Mouse (Mus musculus): ENCODE results near the gene Inpp4a.

Gene Inpp4a

GRCm38 (mm10) chr1:37357173-37357572 is 57.5 kb downstream of the Inpp4a start:
- no peak for DNase-seq (ENCODE audit: low spot score)

GRCm38 (mm10) chr1:37358621-37359020 is 59.0 kb downstream of the Inpp4a start:
- no peak for DNase-seq (ENCODE audit: low spot score)

DNA sequence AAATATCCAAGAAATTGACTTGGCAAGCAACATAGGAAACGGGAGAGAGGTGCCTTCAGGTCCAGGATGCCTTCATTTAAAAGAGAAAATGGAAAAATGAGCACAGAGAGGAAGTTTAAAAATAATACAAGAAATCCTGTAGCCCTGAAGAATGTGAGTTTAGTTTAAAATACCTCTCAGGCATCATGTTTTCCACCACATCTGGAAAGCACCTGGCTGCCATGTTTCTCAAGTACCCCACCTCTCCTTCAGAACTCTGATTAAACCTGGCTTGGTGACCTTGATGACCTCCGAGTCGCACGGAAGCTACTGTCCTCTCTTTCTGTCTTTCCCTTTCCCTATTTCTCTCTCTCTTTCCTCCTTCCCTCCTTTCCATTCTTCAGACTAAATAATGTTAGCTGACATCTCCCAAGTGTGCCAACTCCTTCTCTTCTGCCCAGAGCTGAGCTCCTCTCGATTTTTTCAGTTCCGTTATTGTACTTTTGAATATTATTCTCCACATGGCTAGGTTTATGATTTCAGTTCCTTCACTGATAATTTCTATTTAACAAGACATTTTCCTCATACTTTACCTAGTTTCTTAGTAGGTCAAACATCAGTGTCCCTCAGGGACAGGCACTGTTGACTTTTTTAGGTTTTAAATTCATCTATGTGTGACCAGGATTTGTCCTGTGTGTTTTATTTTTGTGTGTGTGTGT is 59.9 kb downstream of the Inpp4a start:
- DNase-seq (ENCODE audit: low spot score): no peak

DNA sequence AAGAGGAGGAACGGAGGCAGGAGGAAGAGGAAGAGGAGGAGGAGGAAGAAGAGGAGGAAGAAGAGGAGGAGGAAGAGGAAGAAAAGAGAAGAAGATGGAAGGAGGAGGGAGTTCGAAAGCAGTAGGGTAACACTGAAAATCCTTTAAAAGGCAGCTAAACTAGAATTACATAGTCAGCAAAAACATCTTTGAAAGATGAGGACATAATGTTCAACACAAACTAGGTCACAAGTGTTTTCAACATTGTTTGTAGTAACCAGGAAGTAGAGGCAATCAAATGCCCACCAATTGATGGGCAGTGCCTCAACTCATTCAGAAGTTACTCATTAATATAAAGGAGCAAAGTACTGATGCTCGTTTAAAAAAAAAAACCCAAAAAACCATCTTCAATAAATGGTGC is 61.1 kb downstream of the Inpp4a start:
- DNase-seq (ENCODE audit: low spot score): no peak

DNA sequence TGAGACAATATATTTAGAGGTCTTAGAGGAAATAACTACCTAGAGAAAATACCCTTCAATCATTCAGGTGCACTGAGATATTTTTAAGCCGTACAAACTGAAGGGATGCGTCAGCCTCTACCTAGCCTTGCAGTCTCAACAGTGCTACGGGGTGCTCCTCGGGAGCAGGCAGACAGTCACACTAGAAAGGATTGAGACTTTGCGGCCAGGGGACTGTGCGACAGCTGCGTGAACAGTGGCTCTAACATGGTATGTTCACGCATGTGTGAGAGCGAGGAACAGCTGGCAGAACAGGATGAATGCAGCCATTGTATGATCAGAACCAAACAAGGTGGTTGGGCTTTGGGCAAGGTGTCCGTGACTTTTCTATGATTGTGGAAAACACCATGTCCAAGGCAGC is 63.1 kb downstream of the Inpp4a start:
- DNase-seq (ENCODE audit: low spot score): no peak

- DNase-seq (ENCODE audit: low spot score): peak; percentile 79
Measured at GRCm38 (mm10) chr1:37368125-37368524, 68.5 kb downstream of the Inpp4a start.

- DNase-seq (ENCODE audit: low spot score): no peak
Measured at GRCm38 (mm10) chr1:37368768-37369385, 69.2 kb downstream of the Inpp4a start.

GRCm38 (mm10) chr1:37376177-37376576 is 76.5 kb downstream of the Inpp4a start:
- no peak for DNase-seq (ENCODE audit: low spot score)

GRCm38 (mm10) chr1:37376751-37377150 is 77.1 kb downstream of the Inpp4a start:
- no peak for DNase-seq (ENCODE audit: low spot score)

- DNase-seq (ENCODE audit: low spot score): no peak
Measured at GRCm38 (mm10) chr1:37378095-37378494, 78.4 kb downstream of the Inpp4a start.

DNA sequence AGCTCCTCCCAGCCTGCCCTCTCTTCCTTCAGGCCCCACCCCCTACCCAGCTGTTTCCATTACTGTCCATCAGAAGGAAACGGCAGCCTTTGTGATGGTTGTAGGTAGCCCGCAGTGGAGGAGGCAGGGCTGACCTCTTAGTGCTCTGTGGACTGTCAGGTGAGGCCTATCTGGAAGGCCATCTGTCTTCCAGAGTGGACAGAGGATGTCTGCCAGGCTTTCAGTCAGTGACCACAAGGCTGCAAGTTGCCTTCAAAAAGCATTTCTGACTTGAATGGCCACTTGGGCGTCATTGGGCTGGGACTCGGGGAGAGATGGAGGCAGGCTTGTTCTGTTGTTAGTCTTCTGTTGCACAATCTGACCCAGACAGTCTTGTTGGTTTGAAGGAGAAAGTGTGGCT is 79.9 kb downstream of the Inpp4a start:
- DNase-seq (ENCODE audit: low spot score): no peak

DNA sequence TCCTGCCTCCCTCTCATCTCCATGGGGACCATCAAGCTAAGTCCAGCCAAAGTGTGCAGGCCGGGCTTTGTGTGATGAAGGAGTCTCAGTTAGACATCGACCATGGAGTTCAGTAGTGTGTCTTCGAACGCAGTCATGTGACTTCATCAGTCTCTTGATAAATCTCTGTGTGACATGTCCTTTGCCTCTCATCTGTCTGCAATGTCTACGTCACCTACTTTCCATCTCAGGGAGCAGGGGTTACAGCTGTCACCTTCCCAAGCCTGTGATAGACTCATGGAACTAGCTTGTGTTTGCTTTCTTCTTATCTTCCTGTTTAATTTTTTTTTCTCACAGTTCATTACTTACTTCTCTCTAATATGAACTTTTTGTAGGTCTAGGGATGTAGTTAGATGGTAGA is 81.2 kb downstream of the Inpp4a start:
- no peak for DNase-seq (ENCODE audit: low spot score)

DNA sequence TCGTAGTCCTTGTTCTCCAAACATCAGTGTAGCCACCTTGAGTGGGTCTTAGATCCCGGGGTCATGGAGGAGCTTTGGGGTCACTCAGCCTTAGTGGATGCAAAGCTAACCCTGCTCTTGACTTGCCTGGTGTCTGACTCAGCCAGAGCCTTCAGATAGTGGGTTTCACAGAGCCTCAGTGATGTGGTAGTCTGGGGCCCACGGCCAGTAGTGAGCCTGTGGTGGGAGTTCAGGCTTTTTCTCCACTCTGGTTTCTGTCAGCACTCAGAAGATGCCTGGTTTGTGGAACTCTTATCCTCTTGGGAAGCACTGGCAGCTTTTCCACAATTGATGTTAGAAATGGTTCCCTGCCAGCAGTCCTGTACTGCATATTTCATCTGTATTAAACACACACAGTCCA is 84.6 kb downstream of the Inpp4a start:
- DNase-seq (ENCODE audit: low spot score): no peak

GRCm38 (mm10) chr1:37386448-37386971 is 86.8 kb downstream of the Inpp4a start:
- no peak for DNase-seq (ENCODE audit: low spot score)

GRCm38 (mm10) chr1:37393174-37393573 is 93.5 kb downstream of the Inpp4a start:
- DNase-seq (ENCODE audit: low spot score): peak; percentile 67

DNA sequence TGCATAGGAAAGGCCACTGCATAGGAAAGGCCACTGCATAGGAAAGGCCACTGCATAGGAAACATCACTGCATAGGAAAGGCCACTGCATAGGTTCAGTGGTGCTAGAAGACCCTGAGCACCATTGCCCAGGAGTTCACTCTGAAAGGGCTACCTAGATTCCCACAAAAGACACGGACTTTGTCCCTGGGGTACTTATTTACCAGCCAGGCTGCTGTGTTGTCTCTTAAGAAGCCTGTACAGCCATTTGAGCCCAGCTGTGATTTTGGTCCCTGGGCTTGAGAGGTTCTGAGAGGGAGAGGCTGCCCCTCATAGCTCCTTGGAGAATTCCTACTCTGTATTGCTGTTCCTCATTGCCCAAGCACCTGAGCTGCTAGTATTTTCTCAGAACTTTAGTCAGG is 96.8 kb downstream of the Inpp4a start:
- DNase-seq (ENCODE audit: low spot score): no peak

- no peak for DNase-seq (ENCODE audit: low spot score)
Measured at GRCm38 (mm10) chr1:37398961-37399360, 99.3 kb downstream of the Inpp4a start.

- no peak for DNase-seq (ENCODE audit: low spot score)
Measured at GRCm38 (mm10) chr1:37399734-37400133, 100.1 kb downstream of the Inpp4a start.

GRCm38 (mm10) chr1:37401687-37402086 is 102.0 kb downstream of the Inpp4a start:
- peak; percentile 60 for DNase-seq (ENCODE audit: low spot score)

DNA sequence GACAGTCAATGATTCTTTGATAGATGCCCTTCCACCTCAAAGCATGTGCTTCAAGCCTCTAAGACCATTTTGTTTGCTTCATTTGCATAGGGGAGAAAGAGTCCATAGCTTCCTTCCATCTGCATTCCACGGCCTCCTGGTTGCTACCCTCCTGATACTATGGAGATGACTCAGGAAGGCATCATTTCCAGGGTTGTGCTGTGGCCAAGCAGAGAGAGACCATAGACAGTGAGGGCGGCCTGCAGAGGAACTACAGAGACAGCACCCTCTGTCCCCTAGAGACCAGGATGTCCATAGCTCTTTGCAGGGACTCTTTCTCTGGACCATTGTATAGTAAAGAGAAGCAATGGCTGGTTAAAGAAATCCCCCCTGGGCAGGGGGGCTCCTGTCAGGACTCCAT is 105.5 kb downstream of the Inpp4a start:
- DNase-seq (ENCODE audit: low spot score): no peak

DNA sequence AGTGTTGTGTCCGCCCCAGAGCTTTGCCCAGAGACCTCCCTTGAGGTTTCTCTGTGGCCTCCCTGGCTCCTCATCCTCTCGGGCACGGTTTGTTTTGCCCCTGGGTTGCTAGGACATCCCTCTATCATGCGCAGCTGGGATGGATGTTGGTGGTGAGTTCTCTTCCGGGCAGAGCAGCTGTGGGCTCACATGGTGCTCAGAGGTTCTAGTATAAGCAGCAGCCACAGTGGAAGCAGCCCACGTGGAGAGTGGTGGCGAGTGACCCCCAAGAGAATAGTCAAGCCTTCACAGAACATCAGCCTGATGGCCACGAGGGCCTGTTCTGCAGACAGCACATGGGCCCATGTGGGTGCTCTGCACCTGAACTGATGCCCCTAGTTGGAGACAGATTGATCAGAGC is 107.6 kb downstream of the Inpp4a start:
- DNase-seq (ENCODE audit: low spot score): no peak

GRCm38 (mm10) chr1:37408059-37408458 is 108.4 kb downstream of the Inpp4a start:
- no peak for DNase-seq (ENCODE audit: low spot score)

GRCm38 (mm10) chr1:37408678-37409077 is 109.0 kb downstream of the Inpp4a start:
- no peak for DNase-seq (ENCODE audit: low spot score)

DNA sequence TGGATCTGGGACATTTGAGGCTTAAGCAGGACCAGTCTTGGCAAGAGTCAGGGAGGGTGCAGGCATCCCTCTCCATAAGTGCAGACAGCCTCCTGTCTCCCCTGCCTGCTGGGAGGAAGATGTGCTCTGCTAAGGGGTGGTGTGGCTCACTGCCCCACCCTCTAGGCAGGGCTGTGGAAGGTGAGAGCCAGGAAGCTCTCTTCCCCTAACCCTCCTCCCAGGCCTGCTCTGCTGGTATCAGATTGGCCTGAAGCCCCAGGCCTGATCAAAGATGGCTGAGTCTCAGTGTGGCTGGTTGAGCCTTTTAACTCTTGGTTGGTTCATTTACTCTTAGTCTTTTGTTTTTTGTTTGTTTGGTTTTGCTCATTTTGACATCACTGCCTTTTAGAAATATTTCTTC is 110.0 kb downstream of the Inpp4a start:
- no peak for DNase-seq (ENCODE audit: low spot score)

Data from layer of hippocampus, adult 11-12 months (tissue).